Mouse (Mus musculus): Measurements from ENCODE around the gene Pik3ca. TPM values are rescaled to one million over a fixed set of nuclear protein-coding genes. Genes with fewer than 3 reads are reported as not detected.
"Not testable (repeated sequence)": the region's sequence is repeated elsewhere in the genome, so short reads cannot be mapped to it uniquely, and the experiment has no call there.

The Pik3ca gene
- total RNA-seq, 1 experiment from 2014 or later, result 50.6 TPM

DNA sequence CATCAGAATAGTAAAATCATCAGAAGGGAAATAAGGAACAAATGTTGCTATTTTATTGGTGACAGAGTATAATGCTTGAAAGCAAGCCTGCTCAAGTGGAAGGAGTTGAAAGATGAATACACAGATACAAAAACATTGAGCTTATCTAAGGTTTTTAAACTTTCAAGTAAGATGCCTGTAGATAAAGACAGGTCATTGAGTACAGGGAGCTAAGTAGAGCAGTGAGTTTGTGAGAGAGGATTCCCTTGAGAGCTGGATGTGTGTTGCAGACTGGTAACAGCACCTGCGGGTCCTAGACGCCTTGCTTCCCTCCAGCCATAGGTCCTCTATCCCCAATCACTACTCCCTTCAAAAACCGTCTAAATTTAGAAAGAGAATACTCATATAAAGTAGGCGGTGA is 1.2 kb downstream of the Pik3ca start:
- ATAC-seq (replicated peaks; ENCODE audit: insufficient number of reproducible peaks, low FRiP score, low TSS enrichment, poor library complexity, severe bottlenecking), result no peak

DNA sequence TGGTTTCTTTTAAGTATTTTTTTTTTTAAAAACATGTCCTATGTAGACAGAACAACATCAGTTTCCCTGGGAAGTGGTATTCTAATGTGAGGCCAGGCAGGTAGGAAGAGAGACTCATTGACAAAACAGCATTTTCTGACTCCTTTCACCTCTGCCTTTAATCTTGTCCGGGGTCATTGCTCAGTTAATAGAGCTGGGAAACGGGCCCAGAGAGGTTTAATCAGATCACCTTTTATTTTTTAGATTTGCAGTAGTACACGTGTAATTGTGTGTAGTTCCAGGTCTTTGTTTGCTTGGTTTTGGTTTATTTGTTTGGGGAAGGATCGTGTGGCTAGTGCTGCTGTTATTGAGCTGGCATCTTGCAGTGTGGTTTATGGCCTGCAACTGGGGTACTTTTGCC is 1.9 kb downstream of the Pik3ca start:
- no peak for ATAC-seq (replicated peaks; ENCODE audit: insufficient number of reproducible peaks, low FRiP score, low TSS enrichment, poor library complexity, severe bottlenecking)

DNA sequence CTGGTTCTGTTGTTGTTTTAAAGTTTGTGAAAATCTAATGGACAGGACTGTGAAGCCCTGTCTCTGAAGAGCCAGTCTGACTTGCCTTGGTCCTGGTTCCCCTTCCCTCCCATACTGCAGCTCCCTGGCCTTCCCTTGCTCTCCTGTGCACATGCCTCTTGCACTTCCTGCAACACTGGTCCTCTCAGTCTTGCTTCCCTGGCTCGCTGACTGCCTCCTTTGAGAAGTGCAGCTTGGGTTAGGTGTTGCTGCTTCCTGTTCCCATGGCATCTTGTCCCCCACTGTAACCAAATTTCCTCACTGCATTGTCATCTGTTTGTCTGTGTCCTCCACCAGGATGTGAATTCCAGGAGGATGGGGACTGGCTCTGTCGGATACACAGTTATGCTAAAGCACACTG is 2.5 kb downstream of the Pik3ca start:
- ATAC-seq (replicated peaks; ENCODE audit: insufficient number of reproducible peaks, low FRiP score, low TSS enrichment, poor library complexity, severe bottlenecking), result no peak

DNA sequence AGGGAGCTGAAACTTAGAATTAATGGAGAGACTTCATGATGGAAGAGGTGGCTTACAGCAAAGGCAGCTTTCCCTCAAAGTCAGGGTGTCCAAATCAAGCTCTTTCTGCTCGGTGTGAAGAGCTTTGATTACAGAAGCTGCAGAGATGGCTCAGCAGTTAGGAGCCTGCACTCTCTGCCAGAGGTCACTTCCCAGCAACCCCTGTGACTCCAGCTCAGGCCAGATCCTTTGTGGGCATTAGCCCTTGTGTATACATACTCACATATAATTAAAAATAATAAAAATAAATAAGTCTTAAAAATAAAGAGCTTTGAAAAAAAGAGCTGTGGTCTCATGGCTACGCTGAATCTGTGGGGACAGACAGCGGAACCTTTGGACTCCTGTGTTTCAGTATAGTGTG is 4.1 kb downstream of the Pik3ca start:
- ATAC-seq (replicated peaks; ENCODE audit: insufficient number of reproducible peaks, low FRiP score, low TSS enrichment, poor library complexity, severe bottlenecking), result no peak

DNA sequence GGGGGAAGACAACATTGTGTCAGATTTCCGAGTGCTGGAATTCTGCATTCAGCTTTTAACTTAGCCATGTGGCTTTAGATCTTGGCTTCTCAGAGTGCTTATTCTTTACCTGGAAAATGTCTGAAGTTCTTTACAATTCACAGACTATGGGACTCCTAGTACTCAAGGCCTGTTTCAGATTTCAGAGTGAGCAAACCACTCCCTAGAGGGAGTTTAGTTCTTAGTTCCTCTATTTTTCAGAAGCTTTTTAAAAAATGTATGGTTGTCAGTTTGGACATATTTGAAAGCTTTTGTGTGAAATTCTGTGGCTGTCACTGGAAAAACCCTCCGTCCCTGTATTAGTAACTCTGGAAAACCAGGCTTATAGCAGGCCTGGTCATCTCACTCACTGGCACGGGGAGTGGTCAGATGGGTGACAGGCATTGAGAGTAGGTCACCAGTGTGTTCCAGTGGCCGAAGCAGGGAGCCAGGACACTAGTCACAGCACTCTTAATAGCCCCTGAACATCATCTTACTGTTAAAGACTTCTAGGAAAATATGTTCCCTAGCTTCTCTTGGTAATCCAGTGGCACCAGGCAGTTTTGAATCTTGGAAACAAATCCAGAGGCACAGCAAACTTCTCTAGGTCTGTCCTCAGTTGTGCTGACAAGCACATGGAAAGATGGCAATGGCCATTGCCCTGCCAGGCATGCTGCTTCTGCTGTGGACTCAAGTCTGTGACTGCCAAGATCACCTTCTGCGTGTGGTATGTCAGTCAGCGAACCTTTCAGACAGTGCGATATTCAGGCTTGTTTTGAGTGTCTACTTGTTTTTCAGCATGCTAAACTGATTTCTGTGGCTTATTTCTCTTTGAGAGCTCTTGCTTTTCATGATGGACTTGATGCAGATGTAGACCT is 5.8 kb downstream of the Pik3ca start:
- ATAC-seq (replicated peaks; ENCODE audit: insufficient number of reproducible peaks, low FRiP score, low TSS enrichment, poor library complexity, severe bottlenecking), result no peak

DNA sequence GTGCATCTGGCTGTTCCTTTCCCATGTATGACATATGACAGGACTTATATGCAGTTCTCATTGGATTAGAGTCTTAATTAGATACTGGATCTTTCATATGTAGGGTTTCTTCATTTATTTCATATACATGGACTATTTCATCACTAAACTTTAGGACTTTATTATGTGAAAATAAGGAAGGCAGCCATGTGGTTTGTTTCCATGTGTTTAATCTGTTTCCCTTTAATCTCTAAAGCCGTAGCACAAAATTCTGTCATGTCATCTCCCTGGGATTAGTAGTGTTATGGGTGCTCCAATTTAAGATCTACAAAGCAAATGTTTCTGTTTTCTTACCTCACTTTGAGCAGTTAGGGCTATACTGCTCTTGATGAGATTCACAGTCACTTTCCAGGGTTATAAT is 8.2 kb downstream of the Pik3ca start:
- ATAC-seq (replicated peaks; ENCODE audit: insufficient number of reproducible peaks, low FRiP score, low TSS enrichment, poor library complexity, severe bottlenecking), result no peak

DNA sequence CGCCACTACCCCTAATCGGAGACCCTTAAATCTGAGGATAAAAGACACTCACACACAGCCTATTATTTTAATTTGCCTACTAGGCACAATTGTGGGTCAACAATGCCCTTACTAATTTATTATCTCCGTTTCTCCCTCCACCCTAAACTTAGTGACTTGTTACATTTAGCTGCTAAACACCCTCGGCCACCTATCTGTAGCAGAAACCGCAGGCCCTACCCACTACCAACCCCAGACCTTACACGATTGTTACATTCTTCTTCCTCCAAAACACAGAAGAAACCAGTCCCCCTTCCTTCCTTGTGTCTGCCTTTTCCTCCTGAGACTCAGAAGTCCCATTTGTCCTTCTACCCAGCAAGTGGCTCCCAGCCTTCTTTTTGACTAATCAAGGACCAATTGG is 9.3 kb downstream of the Pik3ca start:
- no peak for ATAC-seq (replicated peaks; ENCODE audit: insufficient number of reproducible peaks, low FRiP score, low TSS enrichment, poor library complexity, severe bottlenecking)

DNA sequence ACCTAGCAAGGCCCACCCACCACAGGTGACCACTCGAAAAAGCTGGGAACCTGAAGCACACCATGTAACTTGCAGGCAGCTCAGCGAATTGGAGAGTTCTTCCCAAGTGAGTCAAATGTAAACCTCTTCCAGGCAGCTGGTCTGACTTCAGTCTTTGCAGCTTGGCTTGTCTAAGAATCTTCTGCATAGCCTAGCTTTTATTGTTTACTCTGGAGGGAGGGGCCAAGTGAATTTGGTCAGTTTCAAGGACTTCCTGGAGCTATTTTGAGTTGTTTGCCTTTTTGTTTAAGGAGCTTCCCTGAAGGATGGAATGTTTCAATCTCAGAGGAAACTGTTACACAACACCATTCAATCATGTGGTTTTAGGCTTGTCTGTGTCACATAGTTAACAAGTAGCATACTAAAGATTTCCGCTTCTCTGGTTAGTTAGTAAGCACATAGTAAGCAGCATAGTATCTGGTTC is 11.4 kb downstream of the Pik3ca start:
- ATAC-seq (replicated peaks; ENCODE audit: insufficient number of reproducible peaks, low FRiP score, low TSS enrichment, poor library complexity, severe bottlenecking), result peak; percentile 53

DNA sequence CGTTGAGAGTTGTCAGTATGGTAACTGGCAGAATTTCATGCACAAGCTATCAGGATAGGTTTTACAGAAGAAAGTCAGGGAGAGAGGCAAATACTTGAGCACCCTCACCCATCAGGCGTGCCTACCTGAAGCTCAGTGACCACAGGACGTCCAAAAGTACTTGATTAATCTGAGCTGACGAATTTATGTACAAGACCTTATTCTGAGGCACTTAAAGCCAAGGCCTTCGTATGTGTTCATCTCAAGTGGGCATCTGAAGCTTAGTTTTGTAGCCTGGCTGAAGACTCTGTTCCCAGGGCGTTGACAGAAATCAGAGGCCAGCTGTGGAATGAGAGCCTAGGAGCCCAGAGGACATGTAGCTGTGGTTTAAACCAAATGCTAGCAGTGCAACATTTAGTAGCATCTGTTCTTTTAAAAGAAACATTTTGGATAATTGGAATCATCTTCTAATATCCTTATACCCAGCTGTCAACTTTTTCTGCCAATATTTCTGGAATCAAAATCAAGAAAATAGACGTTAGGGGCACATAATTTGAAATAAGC is 15.1 kb downstream of the Pik3ca start:
- no peak for ATAC-seq (replicated peaks; ENCODE audit: insufficient number of reproducible peaks, low FRiP score, low TSS enrichment, poor library complexity, severe bottlenecking)

DNA sequence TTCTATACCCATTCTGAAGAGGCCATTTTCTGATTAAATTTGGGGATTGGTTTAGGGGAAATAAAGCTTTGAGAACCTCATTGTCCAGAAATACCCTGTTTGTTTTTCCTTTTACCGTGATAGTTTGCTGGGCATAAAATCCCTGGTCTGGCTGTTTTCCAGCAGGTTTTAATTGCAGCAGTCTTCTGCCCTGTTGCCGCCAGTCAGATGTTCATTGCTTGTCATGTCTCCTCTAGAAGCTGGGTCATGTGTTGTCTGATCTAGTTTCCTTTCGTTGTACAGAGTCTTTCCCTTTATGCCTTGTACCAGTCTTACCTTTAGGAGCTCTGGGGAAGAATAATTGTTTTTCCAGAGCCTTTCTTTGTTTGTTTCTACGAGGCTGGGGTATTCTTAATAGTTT is 16.9 kb downstream of the Pik3ca start:
- ATAC-seq (replicated peaks; ENCODE audit: insufficient number of reproducible peaks, low FRiP score, low TSS enrichment, poor library complexity, severe bottlenecking), result no peak

DNA sequence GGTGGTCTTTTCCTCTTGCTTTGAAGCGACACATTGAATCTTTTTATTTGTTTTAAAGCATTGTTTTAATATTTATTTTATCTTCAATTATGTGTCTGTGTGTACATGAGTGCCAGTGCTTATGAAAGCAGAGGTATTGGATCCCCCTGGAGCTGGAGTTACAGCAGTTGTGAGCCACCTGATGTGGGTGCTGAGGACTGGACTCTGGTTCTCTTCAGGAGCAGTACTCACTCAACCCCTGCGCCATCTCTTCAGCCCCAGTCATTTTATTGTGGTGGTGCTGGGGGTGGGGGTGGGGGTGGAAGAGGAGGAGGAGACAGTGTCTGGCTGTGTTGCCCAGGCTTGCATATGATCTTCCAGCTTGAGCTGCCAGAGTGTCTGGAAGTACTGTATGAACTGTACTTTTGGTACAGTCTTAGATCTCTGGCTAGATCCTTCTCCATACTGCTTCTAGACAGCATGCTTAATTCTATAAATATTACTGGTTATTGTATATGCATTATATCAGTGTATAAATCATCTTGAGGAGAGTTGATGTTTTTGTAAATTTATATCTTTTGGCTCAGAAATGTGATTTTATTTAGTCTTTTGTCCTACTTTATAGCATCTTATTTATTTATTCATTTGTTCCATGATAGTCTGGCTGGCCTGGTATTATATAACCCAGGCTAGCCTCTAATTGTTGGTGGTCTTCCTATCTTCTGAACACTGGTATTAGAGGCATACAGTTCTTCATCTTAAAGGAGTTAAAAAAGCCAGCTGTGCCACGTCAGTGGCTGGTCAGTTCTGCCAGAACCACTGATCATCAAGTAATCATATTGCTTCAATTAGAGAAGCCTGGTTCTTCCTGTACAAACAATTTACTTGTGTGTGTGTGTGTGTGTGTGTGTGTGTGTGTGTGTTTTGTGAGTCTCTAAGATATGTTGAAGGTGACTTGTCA is 18.2 kb downstream of the Pik3ca start:
- no peak for ATAC-seq (replicated peaks; ENCODE audit: insufficient number of reproducible peaks, low FRiP score, low TSS enrichment, poor library complexity, severe bottlenecking)

DNA sequence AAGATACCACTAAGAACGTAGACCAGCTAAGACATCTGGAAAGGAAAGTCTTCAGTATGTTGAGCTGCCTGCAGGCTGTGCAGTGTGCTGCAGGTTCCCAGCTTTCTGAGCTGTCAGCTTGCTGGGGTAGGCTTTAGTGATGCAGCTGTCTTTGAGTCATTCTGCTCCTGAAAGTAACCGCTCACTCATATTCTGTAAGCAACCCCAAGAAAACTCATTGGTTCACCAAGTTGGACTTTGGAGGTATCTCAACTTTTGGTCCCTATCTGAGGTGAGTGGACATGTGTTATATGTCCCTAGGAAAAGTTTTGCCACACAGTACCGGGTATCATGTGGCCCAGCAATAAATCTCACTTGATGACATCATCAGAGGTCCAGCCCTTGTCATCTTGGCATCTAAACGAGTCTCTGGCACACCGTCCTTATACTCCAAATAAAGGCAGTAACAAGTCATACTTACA is 20.3 kb downstream of the Pik3ca start:
- ATAC-seq (replicated peaks; ENCODE audit: insufficient number of reproducible peaks, low FRiP score, low TSS enrichment, poor library complexity, severe bottlenecking), result no peak

DNA sequence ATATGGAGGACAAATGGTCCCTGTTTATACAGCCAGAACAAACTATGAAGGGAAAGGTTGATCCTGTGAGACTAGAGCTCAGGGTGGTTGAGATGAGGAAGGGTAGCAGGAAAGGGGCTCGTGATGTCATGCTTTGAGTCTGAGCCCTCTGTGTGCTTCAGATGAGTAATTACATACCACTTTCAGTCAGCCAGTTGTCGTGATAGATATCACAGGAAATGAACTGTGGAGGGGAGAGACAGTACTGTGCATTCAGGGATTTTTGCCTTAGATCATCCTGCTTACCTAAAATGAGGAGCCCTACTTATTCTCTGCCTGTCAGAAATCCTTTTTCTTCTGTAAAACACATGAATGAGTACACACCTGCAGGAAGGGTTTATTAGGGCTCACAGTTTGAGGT is 22.4 kb downstream of the Pik3ca start:
- 0 out of 2 replicates have a peak, but pooled peaks have one; percentile 35 for ATAC-seq (replicated peaks; ENCODE audit: insufficient number of reproducible peaks, low FRiP score, low TSS enrichment, poor library complexity, severe bottlenecking)

DNA sequence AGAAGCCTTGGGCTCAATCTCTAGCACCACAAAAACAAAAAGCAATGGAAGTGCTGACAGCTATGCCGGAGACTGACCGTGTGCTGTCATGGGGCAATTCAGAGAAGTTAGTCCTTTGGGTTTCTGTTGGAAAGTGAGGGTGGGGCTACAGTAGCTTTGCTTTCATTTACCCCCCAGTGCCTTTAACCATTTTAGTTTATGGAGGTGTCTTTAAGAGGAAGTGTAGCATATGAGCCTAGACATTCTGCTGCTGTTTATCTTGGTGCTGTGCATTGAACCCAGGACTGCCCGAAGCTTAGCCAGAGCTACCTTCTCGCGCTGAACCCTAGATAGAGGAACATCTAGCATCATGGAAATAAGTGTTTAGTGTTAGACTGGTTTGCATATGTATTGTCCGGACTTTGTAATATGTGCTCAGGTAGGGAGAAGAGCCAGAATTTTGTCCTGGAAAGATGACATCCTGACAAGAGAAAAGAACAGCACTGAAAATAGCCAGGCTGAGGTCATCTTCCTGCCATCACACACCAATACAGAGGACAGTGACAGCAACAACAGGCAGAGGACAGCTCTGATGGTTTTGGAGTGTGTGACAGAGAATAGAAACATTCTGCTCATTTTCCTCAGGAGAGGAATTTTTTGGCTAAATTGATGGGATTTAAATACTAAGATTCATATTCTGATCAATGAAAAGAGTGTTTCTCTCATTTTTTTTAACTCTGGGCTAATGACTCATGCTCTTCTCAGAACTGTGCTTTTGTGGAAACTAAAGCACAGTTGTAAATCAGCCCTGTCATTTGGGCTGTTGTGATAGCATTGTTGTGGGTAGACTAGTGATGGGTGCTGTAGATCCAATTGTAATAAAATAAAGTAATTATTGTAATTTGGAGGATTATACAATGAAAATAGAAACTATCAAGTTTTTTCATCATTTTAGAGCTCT is 23.9 kb downstream of the Pik3ca start:
- ATAC-seq (replicated peaks; ENCODE audit: insufficient number of reproducible peaks, low FRiP score, low TSS enrichment, poor library complexity, severe bottlenecking), result no peak

DNA sequence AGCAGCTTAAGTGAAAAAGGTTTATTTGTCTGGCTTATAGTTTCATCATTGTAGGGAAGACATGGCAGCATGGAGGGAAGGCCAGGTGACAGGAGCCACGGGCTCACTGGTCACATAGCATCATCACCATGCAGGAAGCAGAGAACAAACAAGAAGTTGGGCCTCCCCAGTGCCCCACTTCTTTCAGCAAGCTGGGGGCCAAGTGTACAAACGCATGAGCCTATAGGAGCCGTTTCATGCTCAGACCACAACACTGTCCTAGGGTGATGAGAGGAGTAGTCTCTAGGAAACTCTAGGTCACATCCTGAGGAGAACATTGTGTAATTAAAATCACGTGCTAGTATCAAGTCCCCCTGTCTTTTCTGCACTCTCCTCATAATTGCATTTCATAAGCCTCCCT is 30.2 kb downstream of the Pik3ca start:
- ATAC-seq (replicated peaks; ENCODE audit: insufficient number of reproducible peaks, low FRiP score, low TSS enrichment, poor library complexity, severe bottlenecking), result no peak

DNA sequence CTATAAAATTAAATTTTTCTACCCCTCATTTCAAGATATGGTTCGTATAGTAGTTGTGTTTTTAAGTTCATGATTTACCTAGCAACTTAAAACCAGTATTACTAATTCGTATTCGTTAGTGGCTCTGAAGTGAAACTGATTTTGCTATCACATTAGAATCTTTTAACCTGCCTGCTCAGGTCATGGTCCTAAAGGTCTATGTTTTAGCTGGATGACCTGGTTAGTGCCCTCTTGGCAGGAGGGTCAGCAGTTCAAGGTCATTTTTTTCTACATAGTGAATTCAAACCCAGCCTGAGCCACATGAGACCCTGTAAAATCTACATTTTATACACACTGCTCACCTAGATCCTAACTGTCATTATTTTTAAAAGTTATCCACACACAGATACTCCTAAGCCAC is 30.9 kb downstream of the Pik3ca start:
- ATAC-seq (replicated peaks; ENCODE audit: insufficient number of reproducible peaks, low FRiP score, low TSS enrichment, poor library complexity, severe bottlenecking), result no peak

DNA sequence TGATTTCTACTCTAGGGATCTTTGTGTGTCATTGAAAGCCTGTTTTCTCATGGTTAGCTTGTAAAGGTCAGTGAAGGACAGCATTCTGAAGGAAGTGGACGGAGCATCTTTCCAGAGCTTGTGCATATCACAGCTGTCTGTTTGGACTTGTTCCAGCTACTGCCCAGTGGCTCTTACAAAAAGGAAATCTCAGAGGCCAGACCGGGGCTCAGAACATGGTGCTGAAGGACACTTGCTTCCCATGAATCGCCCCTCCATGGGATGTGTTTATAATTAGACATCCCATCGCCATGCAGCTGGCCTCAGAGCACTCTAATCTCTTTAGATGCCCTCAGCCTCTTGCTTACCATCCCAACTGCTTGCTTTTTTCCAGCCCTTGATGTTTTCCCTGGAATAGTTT is 31.4 kb downstream of the Pik3ca start:
- no peak for ATAC-seq (replicated peaks; ENCODE audit: insufficient number of reproducible peaks, low FRiP score, low TSS enrichment, poor library complexity, severe bottlenecking)

DNA sequence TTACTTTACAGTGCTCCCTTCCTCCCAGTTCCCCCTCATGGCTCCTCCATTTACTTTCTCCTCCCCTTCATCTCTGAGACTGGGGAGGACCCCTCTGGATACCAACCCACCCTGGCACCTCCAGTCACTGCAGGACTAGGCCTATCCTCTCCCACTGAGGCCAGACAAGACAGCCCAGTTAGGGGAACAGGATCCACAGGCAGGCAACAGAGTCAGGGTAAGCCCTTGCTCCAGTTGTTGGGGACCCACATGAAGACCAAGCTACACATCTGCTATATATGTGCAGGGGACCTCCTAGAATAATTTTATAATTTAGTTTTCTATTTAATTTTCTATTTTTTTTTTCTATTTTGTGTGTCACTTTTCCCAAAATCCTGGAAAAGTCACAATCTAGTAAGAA is 31.9 kb downstream of the Pik3ca start:
- not testable (repeated sequence) for ATAC-seq (replicated peaks; ENCODE audit: insufficient number of reproducible peaks, low FRiP score, low TSS enrichment, poor library complexity, severe bottlenecking)

Measured in monocyte, adult 5-6 weeks (primary cell).